In genomic region chr8:84789855-84790486, GRCm38 (mm10) we compare ENCODE assay signal across 9 mouse cellular contexts. TPM values are rescaled to one million over a fixed set of nuclear protein-coding genes. Genes with fewer than 3 reads are reported as not detected.
DNase-seq lines count a peak whose midpoint lies in the region; ATAC-seq and TF ChIP-seq lines count a peak whose summit lies in the region.
"Had no signal": no experiment of that assay in that cellular context is flagged by ENCODE, and none has a peak within 500 bp of the region (broad histone marks: within the 10 kb centered on the region; RNA-seq: fewer than 3 reads in every experiment).

No protein-coding gene starts in this region.

- H3K36me3 ChIP-seq in heart, embryonic 12.5 days = no peaks in the 10 kb centered on the region
- H3K36me3 ChIP-seq in midbrain, embryonic 16.5 days (ENCODE audit: control insufficient read depth, insufficient read depth, low read length) = no peaks in the 10 kb centered on the region
- H3K36me3 ChIP-seq in midbrain, embryonic 11.5 days (ENCODE audit: control insufficient read depth, insufficient read depth, low read length) = no peaks in the 10 kb centered on the region
- no peaks in the 10 kb centered on the region; the same call in 1 of the 2 replicates for H3K36me3 ChIP-seq in limb, embryonic 15.5 days

- no peak overlapping the region for H3K9ac ChIP-seq in heart, embryonic 12.5 days
- H3K9ac ChIP-seq in midbrain, embryonic 16.5 days (ENCODE audit: low read depth, low read length) = no peak overlapping the region
- no peak overlapping the region for H3K9ac ChIP-seq in midbrain, embryonic 11.5 days (ENCODE audit: low read length)
- H3K9ac ChIP-seq in limb, embryonic 15.5 days = no peak overlapping the region

- H3K27me3 ChIP-seq in heart, embryonic 12.5 days (replicated peaks) = peaks cover 97% of the 10 kb centered on the region
- H3K27me3 ChIP-seq in midbrain, embryonic 16.5 days (ENCODE audit: control insufficient read depth, insufficient read depth, low read depth, low read length) = peaks cover 57% of the 10 kb centered on the region
- H3K27me3 ChIP-seq in midbrain, embryonic 11.5 days (ENCODE audit: control insufficient read depth, insufficient read depth, low read length) = peaks cover 90% of the 10 kb centered on the region
- H3K27me3 ChIP-seq in limb, embryonic 15.5 days = 0 out of 2 replicates have a peak, but pooled peaks cover under 1% of the 10 kb centered on the region

- H3K4me3 ChIP-seq in heart, embryonic 12.5 days = no peak overlapping the region
- H3K4me3 ChIP-seq in midbrain, embryonic 16.5 days (ENCODE audit: low read depth, low read length) = no peak overlapping the region
- no peak overlapping the region for H3K4me3 ChIP-seq in midbrain, embryonic 11.5 days (ENCODE audit: low read depth, low read length)
- H3K4me3 ChIP-seq in cortical plate, adult 2 months (ENCODE audit: insufficient read depth, low read length) = no peak overlapping the region
- no peak overlapping the region for H3K4me3 ChIP-seq in limb, embryonic 15.5 days

- WGBS in heart, embryonic 12.5 days = 67% methylated on average over 9 of the region's 9 CpGs
- WGBS in midbrain, embryonic 16.5 days = 69% methylated on average over 9 of the region's 9 CpGs
- 75% methylated on average over 9 of the region's 9 CpGs for WGBS in midbrain, embryonic 11.5 days
- WGBS in limb, embryonic 15.5 days = 59% methylated on average over 9 of the region's 9 CpGs

- TF ChIP-seq CTCF in cortical plate, adult 2 months (IDR thresholded peaks at IDR 0.05; ENCODE audit: extremely low read depth, insufficient read depth, low read length) = no peak

- H3K27ac ChIP-seq in heart, embryonic 12.5 days (ENCODE audit: poor library complexity, severe bottlenecking) = no peak overlapping the region
- H3K27ac ChIP-seq in midbrain, embryonic 16.5 days (ENCODE audit: low read length) = peak overlapping the region; percentile 26; the same call in 1 of the 2 replicates
- H3K27ac ChIP-seq in midbrain, embryonic 11.5 days (ENCODE audit: low read depth, low read length) = no peak overlapping the region
- H3K27ac ChIP-seq in cortical plate, adult 2 months (ENCODE audit: insufficient read depth, low read length) = peak overlapping the region; percentile 57
- H3K27ac ChIP-seq in limb, embryonic 15.5 days = peak overlapping the region; percentile 71

- peak; percentile 69 to 77 for DNase-seq in heart, adult 18-20 months
- no peak for DNase-seq in midbrain, embryonic 11.5 days (ENCODE audit: low spot score, missing footprints)
- no peak for DNase-seq in kidney, postnatal 4 days
- DNase-seq in MN1 (ENCODE audit: low spot score) = no peak
- DNase-seq: thymus, adult 2 months had no signal

- ATAC-seq in heart, embryonic 12.5 days (ENCODE audit: insufficient number of reproducible peaks, low FRiP score) = no peak
- ATAC-seq in midbrain, embryonic 16.5 days = no peak
- ATAC-seq in midbrain, embryonic 11.5 days (ENCODE audit: low FRiP score) = no peak
- no peak for ATAC-seq in limb, embryonic 15.5 days (ENCODE audit: insufficient number of reproducible peaks, low FRiP score, low TSS enrichment, low read depth)

- peaks cover 55% of the 10 kb centered on the region for H3K4me1 ChIP-seq in heart, embryonic 12.5 days (replicated peaks)
- H3K4me1 ChIP-seq in midbrain, embryonic 16.5 days (ENCODE audit: control insufficient read depth, insufficient read depth, low read length) = peaks cover 11% of the 10 kb centered on the region
- H3K4me1 ChIP-seq in midbrain, embryonic 11.5 days (ENCODE audit: control insufficient read depth, insufficient read depth, low read length) = no peaks in the 10 kb centered on the region
- peaks cover 29% of the 10 kb centered on the region for H3K4me1 ChIP-seq in cortical plate, adult 2 months (ENCODE audit: control insufficient read depth, insufficient read depth, low read length)
- peaks cover 99% of the 10 kb centered on the region for H3K4me1 ChIP-seq in limb, embryonic 15.5 days

- no peaks in the 10 kb centered on the region for H3K9me3 ChIP-seq in heart, embryonic 12.5 days (replicated peaks)
- H3K9me3 ChIP-seq in midbrain, embryonic 16.5 days (replicated peaks; ENCODE audit: control insufficient read depth, low read length, poor library complexity, severe bottlenecking) = no peaks in the 10 kb centered on the region
- no peaks in the 10 kb centered on the region for H3K9me3 ChIP-seq in midbrain, embryonic 11.5 days (ENCODE audit: control insufficient read depth, low read length)
- no peaks in the 10 kb centered on the region for H3K9me3 ChIP-seq in limb, embryonic 15.5 days

- no peak for TF ChIP-seq POLR2A in cortical plate, adult 2 months (IDR thresholded peaks at IDR 0.05; ENCODE audit: extremely low read depth, insufficient read depth, low read length)

- H3K4me2 ChIP-seq in heart, embryonic 12.5 days = no peak overlapping the region
- H3K4me2 ChIP-seq in midbrain, embryonic 16.5 days (ENCODE audit: low read length) = no peak overlapping the region; the same call in 1 of the 2 replicates
- no peak overlapping the region for H3K4me2 ChIP-seq in midbrain, embryonic 11.5 days
- peak overlapping the region; percentile 37; the same call in 1 of the 2 replicates for H3K4me2 ChIP-seq in limb, embryonic 15.5 days

RNA-seq across cellular contexts. Expression of gene Nfix, which starts 10.2 kb away (rescaled TPM):
- total RNA-seq in heart, adult 18-20 months (2021) = 100 to 1,000 TPM; 250 to 260 TPM
- polyA plus RNA-seq in heart, embryonic 12.5 days (2016; fragmentation: Nextera tagmentation; extraction: Ambion mirVana) = 9.2 and 10.9 TPM in 2 replicates
- polyA plus RNA-seq in midbrain, embryonic 16.5 days (2015; fragmentation: Nextera tagmentation; extraction: Ambion mirVana) = 44.1 and 55.4 TPM in 2 replicates
- 2.2 and 2.5 TPM in 2 replicates for polyA plus RNA-seq in midbrain, embryonic 11.5 days (2014; fragmentation: Nextera tagmentation; extraction: Ambion mirVana)
- 82.8 and 89.1 TPM in 2 replicates for polyA plus RNA-seq in cortical plate, adult 2 months (2012; rRNA removed)
- polyA plus RNA-seq in limb, embryonic 15.5 days (2015; fragmentation: Nextera tagmentation; extraction: Ambion mirVana) = 87.0 and 100 TPM in 2 replicates

RNA-seq across cellular contexts. Expression of gene Dand5, which starts 32.7 kb away (rescaled TPM):
- total RNA-seq in heart, adult 18-20 months (2021) = 10 to 100 TPM; 10.0 to 13.2 TPM
- polyA plus RNA-seq in heart, embryonic 12.5 days (2016; fragmentation: Nextera tagmentation; extraction: Ambion mirVana) = 4.6 and 6.2 TPM in 2 replicates
- 11.7 and 12.4 TPM in 2 replicates for polyA plus RNA-seq in midbrain, embryonic 16.5 days (2015; fragmentation: Nextera tagmentation; extraction: Ambion mirVana)
- polyA plus RNA-seq in midbrain, embryonic 11.5 days (2014; fragmentation: Nextera tagmentation; extraction: Ambion mirVana) = 3.9 and 4.6 TPM in 2 replicates
- polyA plus RNA-seq in cortical plate, adult 2 months (2012; rRNA removed) = 14.9 and 16.0 TPM in 2 replicates
- polyA plus RNA-seq in limb, embryonic 15.5 days (2015; fragmentation: Nextera tagmentation; extraction: Ambion mirVana) = 7.5 and 8.0 TPM in 2 replicates

RNA-seq across cellular contexts. Expression of gene Gadd45gip1, which starts 41.4 kb away (rescaled TPM):
- total RNA-seq in heart, adult 18-20 months (2021) = 10 to 100 TPM; 31.5 to 35.7 TPM
- 50.9 and 52.1 TPM in 2 replicates for polyA plus RNA-seq in heart, embryonic 12.5 days (2016; fragmentation: Nextera tagmentation; extraction: Ambion mirVana)
- 35.0 and 37.4 TPM in 2 replicates for polyA plus RNA-seq in midbrain, embryonic 16.5 days (2015; fragmentation: Nextera tagmentation; extraction: Ambion mirVana)
- polyA plus RNA-seq in midbrain, embryonic 11.5 days (2014; fragmentation: Nextera tagmentation; extraction: Ambion mirVana) = 37.3 and 37.8 TPM in 2 replicates
- 26.0 and 31.2 TPM in 2 replicates for polyA plus RNA-seq in cortical plate, adult 2 months (2012; rRNA removed)
- 44.7 and 45.6 TPM in 2 replicates for polyA plus RNA-seq in limb, embryonic 15.5 days (2015; fragmentation: Nextera tagmentation; extraction: Ambion mirVana)

RNA-seq across cellular contexts. Expression of gene Rad23a, which starts 50.5 kb away (rescaled TPM):
- total RNA-seq in heart, adult 18-20 months (2021) = 10 to 100 TPM; 88.5 to 96.7 TPM
- polyA plus RNA-seq in heart, embryonic 12.5 days (2016; fragmentation: Nextera tagmentation; extraction: Ambion mirVana) = 129 and 131 TPM in 2 replicates
- 80.7 and 85.6 TPM in 2 replicates for polyA plus RNA-seq in midbrain, embryonic 16.5 days (2015; fragmentation: Nextera tagmentation; extraction: Ambion mirVana)
- 87.7 and 100 TPM in 2 replicates for polyA plus RNA-seq in midbrain, embryonic 11.5 days (2014; fragmentation: Nextera tagmentation; extraction: Ambion mirVana)
- polyA plus RNA-seq in cortical plate, adult 2 months (2012; rRNA removed) = 84.7 and 85.9 TPM in 2 replicates
- 102 and 122 TPM in 2 replicates for polyA plus RNA-seq in limb, embryonic 15.5 days (2015; fragmentation: Nextera tagmentation; extraction: Ambion mirVana)

RNA-seq across cellular contexts. Expression of gene Calr, which starts 56.8 kb away (rescaled TPM):
- total RNA-seq in heart, adult 18-20 months (2021) = 100 to 1,000 TPM; 297 to 306 TPM
- 747 and 767 TPM in 2 replicates for polyA plus RNA-seq in heart, embryonic 12.5 days (2016; fragmentation: Nextera tagmentation; extraction: Ambion mirVana)
- 662 and 691 TPM in 2 replicates for polyA plus RNA-seq in midbrain, embryonic 16.5 days (2015; fragmentation: Nextera tagmentation; extraction: Ambion mirVana)
- polyA plus RNA-seq in midbrain, embryonic 11.5 days (2014; fragmentation: Nextera tagmentation; extraction: Ambion mirVana) = 708 and 747 TPM in 2 replicates
- polyA plus RNA-seq in cortical plate, adult 2 months (2012; rRNA removed) = 437 and 467 TPM in 2 replicates
- 1,060 and 1,089 TPM in 2 replicates for polyA plus RNA-seq in limb, embryonic 15.5 days (2015; fragmentation: Nextera tagmentation; extraction: Ambion mirVana)

Comparison
In these comparisons a context has a peak if more than half of its experiments do, and no peak if none do; other contexts are left out.
1. H3K27ac ChIP-seq: peak in midbrain, embryonic 16.5 days (single experiment), cortical plate, adult 2 months (single experiment) and limb, embryonic 15.5 days (single experiment); none in heart, embryonic 12.5 days (single experiment) and midbrain, embryonic 11.5 days (single experiment).
2. DNase-seq: peak in heart, adult 18-20 months (2 of 2); none in midbrain, embryonic 11.5 days (single experiment), kidney, postnatal 4 days (0 of 2) and MN1 (single experiment).